Mouse (Mus musculus): Measurements from ENCODE around the gene Rhbdd1.

Rhbdd1 gene

GRCm38 (mm10) chr1:82440123-82440522, 123.9 kb downstream of the Rhbdd1 start:
- DNase-seq: no peak

DNA sequence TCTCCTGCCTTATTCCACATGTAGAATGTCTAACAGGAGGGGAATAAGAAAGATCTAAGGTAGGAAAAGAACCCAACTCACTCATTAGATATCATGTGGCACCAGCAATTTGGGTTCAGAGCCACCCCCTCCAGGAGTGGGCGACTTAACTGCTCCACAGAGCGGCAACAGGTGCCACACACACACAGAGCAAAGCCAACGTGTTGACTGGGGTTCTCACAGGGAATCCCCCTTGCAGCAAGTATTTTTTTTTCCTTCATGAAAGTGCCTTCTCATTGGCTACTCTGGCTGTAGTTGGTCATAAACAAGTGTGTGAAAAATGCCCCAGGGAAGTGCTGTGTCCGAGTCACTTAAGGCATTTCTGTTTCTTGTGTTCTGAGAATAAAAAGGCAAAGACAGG, 127.3 kb downstream of the Rhbdd1 start:
- no peak for DNase-seq

DNA sequence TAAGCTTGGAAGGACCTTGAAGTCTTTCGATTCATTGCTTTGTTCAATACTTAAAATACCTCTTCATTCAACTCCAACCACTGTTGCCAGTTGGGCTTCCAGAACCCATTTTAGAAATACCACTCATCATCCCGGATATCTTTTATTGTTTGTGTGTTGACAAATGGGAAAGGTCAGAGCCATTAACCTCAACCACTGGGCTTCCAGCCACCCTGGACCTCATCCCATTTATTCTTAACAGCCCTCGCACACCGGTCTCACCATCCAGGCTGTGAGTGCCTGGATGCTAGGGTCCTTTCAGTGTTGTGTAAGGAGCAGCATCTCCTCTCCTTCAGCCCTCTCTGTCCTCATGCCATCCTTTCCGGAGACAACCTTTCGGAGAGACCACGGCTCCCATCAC, 129.8 kb downstream of the Rhbdd1 start:
- no peak for DNase-seq

GRCm38 (mm10) chr1:82449851-82450250, 133.6 kb downstream of the Rhbdd1 start:
- DNase-seq: no peak

- no peak for DNase-seq
These were observed 135.8 kb downstream of the Rhbdd1 start for GRCm38 (mm10) chr1:82451927-82452651.

GRCm38 (mm10) chr1:82454031-82454430, 137.8 kb downstream of the Rhbdd1 start:
- DNase-seq: no peak

DNA sequence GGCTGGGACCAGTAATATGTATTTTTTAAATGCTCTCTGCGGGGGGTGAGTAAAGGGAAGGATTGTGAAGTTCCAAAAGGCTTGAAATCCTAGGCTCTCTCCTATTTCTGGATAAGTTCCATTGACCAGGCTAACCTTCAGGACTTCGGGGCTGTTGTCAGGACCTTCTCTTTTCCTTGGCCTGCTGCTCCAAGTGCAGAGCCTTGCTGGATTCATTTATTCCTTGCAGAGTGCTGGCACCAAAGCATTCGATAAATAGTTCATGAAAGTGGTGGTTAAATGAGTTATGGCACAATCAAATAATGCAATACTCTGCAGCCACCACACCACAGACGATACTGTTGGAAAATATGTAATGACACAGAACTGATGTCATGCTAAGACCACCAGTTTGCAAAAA, 143.1 kb downstream of the Rhbdd1 start:
- no peak for DNase-seq

- no peak for DNase-seq
These were observed 143.7 kb downstream of the Rhbdd1 start for GRCm38 (mm10) chr1:82459926-82460325.

DNA sequence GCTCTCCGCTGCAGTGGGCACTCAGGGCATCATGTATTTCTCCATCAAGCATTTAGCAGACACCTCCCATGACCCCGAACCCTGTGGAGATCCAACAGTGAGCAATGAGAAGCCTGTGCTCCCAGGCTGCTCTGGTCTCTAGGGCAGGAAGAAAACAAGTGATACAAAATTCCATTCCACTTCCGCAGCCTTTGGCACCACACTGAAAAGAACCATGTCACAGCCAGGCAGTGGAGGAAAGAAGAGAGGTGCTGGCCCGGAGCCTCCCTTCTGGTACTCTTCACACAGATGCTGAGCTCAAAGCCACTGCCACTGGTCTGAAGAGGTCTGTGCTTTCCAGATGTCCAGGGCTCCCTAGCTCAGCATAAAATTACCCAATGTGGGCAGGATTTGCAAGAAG, 144.8 kb downstream of the Rhbdd1 start:
- no peak for DNase-seq

- DNase-seq: no peak
These were observed 149.1 kb downstream of the Rhbdd1 start for GRCm38 (mm10) chr1:82465321-82465853.

GRCm38 (mm10) chr1:82468872-82469271, 152.6 kb downstream of the Rhbdd1 start:
- DNase-seq: no peak

DNA sequence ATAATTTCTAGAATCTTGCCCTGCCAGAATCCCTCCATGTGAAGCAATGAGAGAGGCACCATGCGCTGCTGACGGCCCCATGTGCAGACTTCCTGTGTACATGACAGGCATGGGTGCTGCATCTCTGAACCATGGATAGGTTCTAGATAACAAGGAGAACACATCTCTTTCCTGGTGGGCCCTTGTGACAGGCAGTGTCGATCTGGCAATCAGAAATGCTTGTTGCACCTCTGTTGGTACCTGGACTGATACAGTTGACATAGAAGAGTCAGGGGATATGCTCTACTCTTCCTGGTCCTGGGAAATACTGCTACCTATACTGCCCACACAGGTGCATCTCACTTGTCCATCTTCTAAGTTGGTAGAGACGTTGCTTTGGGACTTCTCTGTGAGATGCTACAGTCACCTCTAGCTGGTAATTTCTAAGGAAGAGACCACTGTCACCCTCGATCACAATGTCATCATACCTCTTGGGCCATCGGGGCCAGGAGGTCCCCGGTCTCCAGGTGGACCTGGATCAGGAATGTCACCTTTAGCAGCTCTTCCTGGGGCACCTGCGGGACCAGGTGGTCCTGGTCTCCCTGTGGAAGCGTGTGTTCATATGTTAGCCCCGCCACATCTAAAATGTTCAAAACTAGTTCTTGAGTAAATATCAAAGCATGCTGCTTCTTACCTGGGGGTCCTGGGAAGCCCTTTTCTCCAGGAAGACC, 154.4 kb downstream of the Rhbdd1 start:
- DNase-seq: no peak

DNA sequence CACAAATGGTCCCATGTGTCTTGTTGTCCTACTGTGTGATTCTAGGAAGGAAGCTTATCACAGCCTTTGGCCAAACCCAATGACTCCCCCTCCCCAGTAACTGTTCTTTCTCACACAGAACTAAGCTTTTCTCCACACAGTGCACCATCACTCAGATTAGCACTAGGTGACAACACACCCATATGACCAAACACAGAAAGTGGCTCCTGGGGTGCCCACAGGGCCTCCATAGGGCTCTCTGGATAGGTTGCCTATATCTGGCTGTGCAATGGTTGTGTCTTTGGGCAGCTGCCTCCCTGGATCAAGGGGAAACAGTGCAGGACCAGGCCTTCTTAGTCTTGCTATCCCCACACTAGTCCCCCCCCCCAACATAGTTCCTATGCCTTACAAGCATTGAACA, 157.2 kb downstream of the Rhbdd1 start:
- no peak for DNase-seq

GRCm38 (mm10) chr1:82474461-82474961, 158.3 kb downstream of the Rhbdd1 start:
- peak in 1 of 2 experiments; percentile 37 for DNase-seq

DNA sequence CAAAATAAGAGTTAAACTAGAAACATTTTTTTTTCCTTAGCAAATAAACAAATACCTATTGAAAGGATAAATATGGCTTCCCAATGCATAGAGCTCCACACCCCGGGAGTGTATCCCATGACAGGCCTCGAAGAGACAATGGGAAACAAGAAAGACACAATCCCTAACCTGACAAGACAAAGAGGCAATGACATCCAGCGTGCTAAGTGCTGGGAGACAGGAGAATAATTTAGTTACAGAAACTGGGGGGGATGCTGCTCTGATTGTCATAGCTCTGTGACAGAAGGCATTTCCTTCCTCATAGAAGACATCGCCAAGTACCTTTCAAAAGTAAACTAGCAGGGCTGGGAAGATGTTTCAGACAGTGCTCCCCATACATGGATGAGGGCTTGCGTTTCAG, 159.0 kb downstream of the Rhbdd1 start:
- DNase-seq: no peak

GRCm38 (mm10) chr1:82475821-82476220, 159.6 kb downstream of the Rhbdd1 start:
- DNase-seq: no peak

DNA sequence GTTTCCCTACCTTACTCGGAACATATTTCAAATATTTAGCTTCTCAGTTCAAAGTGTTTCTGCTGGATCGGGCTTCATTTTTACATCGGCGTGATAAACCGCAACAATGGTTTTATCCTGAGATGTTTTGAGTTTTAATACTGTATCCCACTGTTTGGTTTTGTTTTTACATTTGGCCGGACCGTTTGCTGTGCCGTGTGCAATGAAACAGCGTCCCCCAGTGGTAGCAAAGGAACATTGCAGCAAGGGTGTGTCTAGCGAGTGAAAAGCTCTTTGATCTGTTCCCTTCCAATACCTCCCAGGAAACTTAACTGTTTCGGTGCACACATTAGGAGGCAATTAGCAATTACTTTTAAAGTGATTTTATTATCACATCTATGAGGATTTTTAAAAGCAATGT, 160.0 kb downstream of the Rhbdd1 start:
- no peak for DNase-seq

DNA sequence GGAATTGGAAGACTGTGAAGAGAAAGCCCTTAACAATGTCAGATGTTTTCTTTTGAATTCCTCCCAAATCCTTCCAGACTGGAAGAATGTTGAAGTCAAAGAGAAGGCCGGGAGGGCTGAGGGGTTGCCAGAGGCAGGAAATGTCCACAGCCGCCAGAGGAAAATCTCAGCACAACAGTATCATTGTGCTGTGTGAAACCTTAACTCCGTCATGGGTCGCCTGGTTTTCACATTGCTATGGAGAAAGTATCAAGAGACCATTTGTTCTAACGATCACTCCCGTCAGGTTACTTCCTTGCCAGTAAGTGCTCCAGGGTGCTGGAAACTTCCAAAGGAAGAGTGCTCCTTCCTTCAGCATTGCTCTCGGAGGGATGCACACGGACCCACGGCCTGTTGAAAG, 160.5 kb downstream of the Rhbdd1 start:
- DNase-seq: no peak

DNA sequence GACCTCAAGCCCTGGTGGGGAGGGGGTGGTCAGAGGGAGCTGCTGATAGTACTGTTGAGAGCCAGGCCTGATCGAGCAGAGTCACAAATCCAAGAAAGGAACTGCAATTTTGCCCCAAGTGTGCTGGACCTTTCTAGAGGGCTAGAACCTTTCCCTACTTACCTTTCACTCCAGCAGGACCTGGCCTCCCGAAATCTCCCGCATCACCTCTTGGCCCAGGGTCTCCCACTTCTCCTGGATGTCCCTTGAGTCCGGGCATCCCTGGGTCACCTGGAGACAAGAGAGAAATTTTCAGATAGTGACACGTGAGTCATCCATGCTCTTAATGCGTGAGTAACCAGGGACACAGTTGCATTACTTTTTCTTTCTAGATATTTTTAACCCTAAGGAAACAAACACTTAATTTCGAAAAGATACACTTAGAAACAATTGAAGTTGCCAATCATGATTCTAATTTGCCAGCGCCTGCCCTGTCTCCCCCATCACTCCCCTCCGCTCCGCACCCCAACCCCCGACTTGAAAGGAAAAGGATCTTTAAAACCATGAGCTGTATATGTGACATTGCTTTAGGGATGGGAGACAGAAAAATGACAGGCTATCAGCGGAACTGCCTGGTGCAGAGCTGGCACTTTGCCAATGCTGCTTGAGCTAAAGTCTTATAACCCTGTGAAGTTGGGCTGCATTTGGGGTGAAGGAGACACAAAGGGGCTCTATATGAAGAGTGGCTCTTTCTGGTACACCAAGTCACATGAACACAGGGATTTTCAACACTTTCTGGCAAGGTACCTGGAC, 163.6 kb downstream of the Rhbdd1 start:
- DNase-seq: no peak

DNA sequence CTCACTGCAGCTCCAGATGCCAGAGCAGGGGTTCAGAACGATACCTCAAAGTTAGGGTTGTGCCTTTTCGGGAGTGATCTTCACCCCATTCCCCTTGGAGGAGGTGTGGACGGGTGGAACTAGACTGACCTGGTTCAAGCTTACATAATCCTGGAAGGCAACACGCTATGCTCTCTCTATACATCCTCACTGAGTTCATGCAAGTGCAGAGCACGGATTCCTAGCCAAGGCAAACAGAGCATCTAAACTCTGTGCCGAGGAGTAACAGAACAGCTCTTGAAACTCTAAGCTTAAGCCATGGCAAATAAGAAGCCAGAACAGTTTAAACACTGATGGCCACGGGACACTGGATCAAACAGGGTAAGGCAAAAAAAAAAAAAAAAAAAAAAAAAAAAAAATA, 166.1 kb downstream of the Rhbdd1 start:
- no peak for DNase-seq

DNA sequence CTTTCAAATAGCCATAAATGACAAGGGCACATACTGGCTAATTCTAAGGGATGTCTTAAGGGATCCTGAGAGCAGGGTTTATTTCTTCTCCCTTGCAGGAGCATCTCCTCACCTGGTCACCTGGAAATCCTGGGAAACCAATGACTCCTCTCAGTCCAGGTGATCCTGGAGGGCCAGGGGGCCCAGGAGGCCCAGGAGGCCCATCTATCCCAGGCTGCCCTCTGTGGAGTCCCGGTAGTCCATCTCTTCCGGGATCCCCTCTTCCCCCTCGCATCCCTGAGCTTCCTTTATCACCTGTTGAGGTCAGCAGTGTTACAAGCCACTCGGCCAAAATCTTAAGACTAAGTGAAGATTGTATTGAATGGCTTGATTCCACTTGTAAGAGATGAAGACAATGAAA, 170.1 kb downstream of the Rhbdd1 start:
- no peak for DNase-seq

- DNase-seq: no peak
These were observed 175.7 kb downstream of the Rhbdd1 start for GRCm38 (mm10) chr1:82491954-82492353.

Data from lung, postnatal 4 days (tissue).